ENCODE assay signal across 17 mouse cellular contexts in the genomic region with DNA sequence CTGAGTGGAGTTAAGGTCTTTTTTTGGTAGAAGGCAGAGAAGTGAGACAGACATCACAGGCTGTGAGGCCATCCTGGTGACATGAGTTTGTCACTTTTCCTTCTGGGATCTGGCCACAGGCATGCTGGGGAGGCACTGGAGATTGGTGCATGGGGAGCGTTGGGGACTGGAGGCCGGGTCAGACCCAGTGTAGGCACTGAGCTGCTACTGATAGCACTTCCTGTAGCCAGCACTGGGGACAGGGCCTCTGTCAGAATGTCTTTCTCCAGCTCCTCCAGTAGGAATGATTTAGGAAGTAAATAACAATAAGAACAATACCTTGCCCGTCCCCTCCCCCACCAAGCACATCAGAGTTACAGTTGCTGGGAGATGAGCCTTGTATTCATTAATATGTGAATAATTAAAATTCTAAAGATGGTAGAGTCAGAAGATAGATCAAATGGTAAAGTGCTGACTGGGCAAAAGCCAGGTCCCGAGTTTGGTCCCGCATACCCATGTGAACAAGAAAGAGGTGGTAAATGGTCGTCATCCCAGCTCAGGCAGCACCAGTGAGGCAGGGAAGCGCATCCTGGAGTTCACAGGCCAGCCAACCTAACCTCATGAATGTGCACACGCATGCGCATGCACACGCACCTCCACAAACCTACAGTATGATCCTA.
DNase-seq lines count a peak whose midpoint lies in the region; ATAC-seq and TF ChIP-seq lines count a peak whose summit lies in the region.
"Had no signal": no experiment of that assay in that cellular context is flagged by ENCODE, and none has a peak within 500 bp of the region (broad histone marks: within the 10 kb centered on the region; RNA-seq: fewer than 3 reads in every experiment).

No protein-coding gene starts in this region.

- no peaks in the 10 kb centered on the region for H3K9me3 ChIP-seq in midbrain, embryonic 10.5 days (replicated peaks)
- H3K9me3 ChIP-seq in midbrain, postnatal 0 days (ENCODE audit: low read length) = no peaks in the 10 kb centered on the region
- no peaks in the 10 kb centered on the region for H3K9me3 ChIP-seq in forebrain, embryonic 12.5 days
- no peaks in the 10 kb centered on the region for H3K9me3 ChIP-seq in neural tube, embryonic 14.5 days (ENCODE audit: control insufficient read depth, low read length)
- H3K9me3 ChIP-seq: hindbrain, embryonic 15.5 days; limb, embryonic 15.5 days had no signal

- H3K27ac ChIP-seq in midbrain, embryonic 10.5 days (replicated peaks) = peak overlapping the region; percentile 74
- no peak overlapping the region for H3K27ac ChIP-seq in midbrain, postnatal 0 days (ENCODE audit: low read depth, low read length)
- H3K27ac ChIP-seq in forebrain, embryonic 12.5 days = peak overlapping the region; percentile 54; the same call in 1 of the 2 replicates
- H3K27ac ChIP-seq in neural tube, embryonic 14.5 days (ENCODE audit: low read depth, low read length) = no peak overlapping the region
- H3K27ac ChIP-seq: hindbrain, embryonic 15.5 days; limb, embryonic 15.5 days had no signal

- no peak overlapping the region for H3K9ac ChIP-seq in midbrain, postnatal 0 days (replicated peaks; ENCODE audit: low read length, poor library complexity, severe bottlenecking)
- H3K9ac ChIP-seq in forebrain, embryonic 12.5 days = no peak overlapping the region
- no peak overlapping the region for H3K9ac ChIP-seq in neural tube, embryonic 14.5 days (replicated peaks; ENCODE audit: low read depth, low read length)
- H3K9ac ChIP-seq: hindbrain, embryonic 15.5 days; limb, embryonic 15.5 days had no signal

- DNase-seq in embryo, embryonic 10 days (ENCODE audit: low spot score) = peak; percentile 8
- no peak for DNase-seq in embryo, embryonic 9.5 days (ENCODE audit: extremely low spot score)
- DNase-seq in midbrain, embryonic 10.5 days (ENCODE audit: low spot score) = no peak
- DNase-seq in midbrain, postnatal 0 days (ENCODE audit: low spot score) = no peak
- no peak for DNase-seq in layer of hippocampus, postnatal 36 days
- DNase-seq in kidney, postnatal 10 days = no peak
- DNase-seq: adrenal gland, adult 2 months; cerebellum, adult 8-10 months; embryo, embryonic 11 days; gastrocnemius, postnatal 14 days; kidney, adult 8-10 months; lung, adult 18-20 months; right cerebral cortex, postnatal 14 days had no signal

- H3K36me3 ChIP-seq in midbrain, embryonic 10.5 days = no peaks in the 10 kb centered on the region
- H3K36me3 ChIP-seq in midbrain, postnatal 0 days (ENCODE audit: insufficient read depth, low read length) = no peaks in the 10 kb centered on the region
- H3K36me3 ChIP-seq in forebrain, embryonic 12.5 days (replicated peaks) = no peaks in the 10 kb centered on the region
- no peaks in the 10 kb centered on the region for H3K36me3 ChIP-seq in neural tube, embryonic 14.5 days (ENCODE audit: control insufficient read depth, insufficient read depth, low read length)
- H3K36me3 ChIP-seq: hindbrain, embryonic 15.5 days; limb, embryonic 15.5 days had no signal

- no peaks in the 10 kb centered on the region for H3K27me3 ChIP-seq in midbrain, embryonic 10.5 days (ENCODE audit: low read depth, poor library complexity, severe bottlenecking)
- no peaks in the 10 kb centered on the region for H3K27me3 ChIP-seq in midbrain, postnatal 0 days (ENCODE audit: insufficient read depth, low read length)
- no peaks in the 10 kb centered on the region for H3K27me3 ChIP-seq in forebrain, embryonic 12.5 days
- H3K27me3 ChIP-seq in neural tube, embryonic 14.5 days (ENCODE audit: control insufficient read depth, insufficient read depth, low read length) = no peaks in the 10 kb centered on the region
- H3K27me3 ChIP-seq: hindbrain, embryonic 15.5 days; limb, embryonic 15.5 days had no signal

- H3K4me2 ChIP-seq in midbrain, postnatal 0 days (ENCODE audit: low read depth, low read length, poor library complexity, severe bottlenecking) = no peak overlapping the region
- H3K4me2 ChIP-seq in forebrain, embryonic 12.5 days = no peak overlapping the region
- H3K4me2 ChIP-seq in neural tube, embryonic 14.5 days (ENCODE audit: low read depth, low read length) = no peak overlapping the region
- H3K4me2 ChIP-seq: hindbrain, embryonic 15.5 days; limb, embryonic 15.5 days had no signal

- peaks cover 45% of the 10 kb centered on the region for H3K4me1 ChIP-seq in midbrain, embryonic 10.5 days
- H3K4me1 ChIP-seq in midbrain, postnatal 0 days (ENCODE audit: insufficient read depth, low read length) = no peaks in the 10 kb centered on the region
- peaks cover 44% of the 10 kb centered on the region for H3K4me1 ChIP-seq in forebrain, embryonic 12.5 days
- no peaks in the 10 kb centered on the region for H3K4me1 ChIP-seq in neural tube, embryonic 14.5 days (ENCODE audit: control insufficient read depth, insufficient read depth, low read length)

- ATAC-seq in midbrain, postnatal 0 days (ENCODE audit: low FRiP score) = no peak
- ATAC-seq in forebrain, embryonic 12.5 days (ENCODE audit: low FRiP score) = 0 out of 2 replicates have a peak, but pooled peaks have one; percentile 41
- ATAC-seq in neural tube, embryonic 14.5 days (ENCODE audit: low read depth) = peak; percentile 39; the same call in 1 of the 2 replicates

- no peak for TF ChIP-seq CTCF in midbrain, postnatal 0 days (IDR thresholded peaks at IDR 0.05)

- H3K4me3 ChIP-seq in midbrain, embryonic 10.5 days = no peak overlapping the region
- no peak overlapping the region for H3K4me3 ChIP-seq in midbrain, postnatal 0 days (ENCODE audit: low read depth, low read length)
- H3K4me3 ChIP-seq in forebrain, embryonic 12.5 days (replicated peaks) = no peak overlapping the region
- H3K4me3 ChIP-seq in neural tube, embryonic 14.5 days (ENCODE audit: low read depth, low read length) = no peak overlapping the region
- H3K4me3 ChIP-seq: hindbrain, embryonic 15.5 days; limb, embryonic 15.5 days had no signal

- 66% methylated on average over 10 of the region's 10 CpGs for WGBS in midbrain, embryonic 10.5 days
- WGBS in midbrain, postnatal 0 days = 54% methylated on average over 10 of the region's 10 CpGs
- 65% methylated on average over 10 of the region's 10 CpGs for WGBS in forebrain, embryonic 12.5 days
- 52% methylated on average over 10 of the region's 10 CpGs for WGBS in neural tube, embryonic 14.5 days

Comparison
In these comparisons a context has a peak if more than half of its experiments do, and no peak if none do; other contexts are left out.
1. H3K27ac ChIP-seq: peak in midbrain, embryonic 10.5 days (single experiment) and forebrain, embryonic 12.5 days (single experiment); none in midbrain, postnatal 0 days (single experiment) and neural tube, embryonic 14.5 days (single experiment).